Mouse (Mus musculus) kidney, embryonic 14.5 days (tissue): ENCODE results near the gene Ccdc88c. TPM values are rescaled to one million over a fixed set of nuclear protein-coding genes. Genes with fewer than 3 reads are reported as not detected.

Experiments used
- ATAC-seq: fragments of 200-750 bp; cut with Nextera tagmentation; 2 replicates; pipeline ENCODE4 v1.8.0; 2017; ENCODE audit warnings: moderate number of reproducible peaks, mild to moderate bottlenecking, moderate TSS enrichment, moderate library complexity; ENCODE audit not compliant: low FRiP score, low TSS enrichment
- H3K27ac ChIP-seq: fragments of 300-500 bp; sonication (generic); 2 replicates; pipeline ENCODE4 v1.5.1; 2014; ENCODE audit warnings: low read depth, mild to moderate bottlenecking, low read length, moderate library complexity, mixed read lengths
- H3K27me3 ChIP-seq: fragments of 300-500 bp; sonication (generic); 2 replicates; pipeline ENCODE4 v1.6.1; 2014; ENCODE audit warnings: mild to moderate bottlenecking, low read length; ENCODE audit not compliant: control insufficient read depth, insufficient read depth
- H3K36me3 ChIP-seq: fragments of 300-500 bp; sonication (generic); 2 replicates; pipeline ENCODE4 v1.6.1; 2014; ENCODE audit warnings: low read length, mixed read lengths; ENCODE audit not compliant: control insufficient read depth, insufficient read depth
- H3K4me1 ChIP-seq: fragments of 300-500 bp; sonication (generic); 2 replicates; pipeline ENCODE4 v1.6.1; 2014; ENCODE audit warnings: low read length, mixed read lengths; ENCODE audit not compliant: control insufficient read depth, insufficient read depth
- H3K4me2 ChIP-seq: fragments of 300-500 bp; sonication (generic); replicated peaks from 2 replicates; pipeline ENCODE4 v1.6.1; 2014; ENCODE audit warnings: low read depth, mild to moderate bottlenecking, low read length
- H3K4me3 ChIP-seq: fragments of 300-500 bp; sonication (generic); 2 replicates; pipeline ENCODE4 v1.5.1; 2014; ENCODE audit warnings: mild to moderate bottlenecking, low read length
- H3K9ac ChIP-seq: fragments of 300-500 bp; sonication (generic); 2 replicates; pipeline ENCODE4 v1.6.1; 2014; ENCODE audit warnings: low read depth, mild to moderate bottlenecking, low read length, moderate library complexity
- H3K9me3 ChIP-seq: fragments of 300-500 bp; sonication (generic); 2 replicates; pipeline ENCODE4 v1.6.1; 2016; ENCODE audit warnings: low read length; ENCODE audit not compliant: control insufficient read depth
- WGBS: fragments of 180-500 bp; shearing (Covaris S2); extraction: QIAGEN DNeasy Blood & Tissue Kit; methylation state at CpG from one replicate; pipeline ENCODE4 v1.1.7; 2014; 5-methylcytosine and 5-hydroxymethylcytosine counted together
- polyA plus RNA-seq: library from polyadenylated mRNA; unstranded; fragments of >200 nt; fragmentation: Nextera tagmentation; extraction: Ambion mirVana; gene quantifications from 2 replicates; pipeline ENCODE4 v1.2.1, GENCODE M21; 2014

Ccdc88c gene
- polyA plus RNA-seq, 1 experiment from 2014 or later = 15.3 TPM

DNA sequence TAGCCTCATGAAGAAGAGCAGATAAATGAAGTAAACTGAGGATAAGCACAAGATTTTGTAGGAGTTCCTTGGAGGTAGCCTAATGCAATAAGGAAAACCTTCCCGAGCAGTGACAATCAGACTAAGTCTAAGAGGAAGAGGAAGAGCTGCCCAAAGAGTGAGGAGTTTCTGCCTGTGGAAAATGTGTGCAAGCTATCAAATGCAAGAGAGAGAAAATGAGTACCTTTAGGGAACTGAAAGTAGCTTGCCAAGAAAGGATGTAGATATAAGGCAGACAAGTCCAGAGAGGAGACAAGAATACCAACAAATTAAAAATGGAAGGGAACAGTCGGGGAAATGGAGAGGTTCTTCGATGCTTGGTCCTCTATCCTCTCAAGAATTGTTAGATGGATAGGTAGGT, 143.3 kb downstream of the Ccdc88c start:
- Histone ChIP-seq H3K9me3 (no peaks in the 10 kb centered on the region), H3K4me1 (no peaks in the 10 kb centered on the region; the same call in 1 of the 2 replicates), H3K9ac (no peak overlapping the region), H3K27me3 (no peaks in the 10 kb centered on the region), H3K36me3 (no peaks in the 10 kb centered on the region), H3K4me2 (no peak overlapping the region), H3K27ac (no peak overlapping the region), H3K4me3 (no peak overlapping the region)
- no peak for ATAC-seq
- 90% methylated on average over 3 of the region's 3 CpGs for WGBS

DNA sequence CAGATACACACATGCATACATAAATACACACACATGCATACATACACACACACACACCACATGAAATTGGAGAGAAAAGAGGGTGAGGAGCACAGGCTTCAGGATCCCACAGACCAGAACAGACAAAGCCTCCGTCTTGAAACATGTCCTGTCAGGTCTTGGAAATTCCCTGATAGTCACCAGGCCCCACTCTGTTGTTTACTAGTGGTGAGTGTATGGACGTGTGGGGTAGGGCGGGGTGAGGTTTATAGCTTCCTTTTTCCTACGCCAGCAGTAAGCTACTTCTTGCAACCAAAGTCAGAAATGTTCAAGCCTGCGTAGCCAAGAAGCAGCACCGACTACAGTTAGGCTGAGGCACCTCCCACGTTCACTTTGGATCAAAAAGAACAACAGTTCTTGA, 145.7 kb downstream of the Ccdc88c start:
- Histone ChIP-seq H3K4me1 (no peaks in the 10 kb centered on the region; the same call in 1 of the 2 replicates), H3K4me3 (no peak overlapping the region), H3K9ac (no peak overlapping the region), H3K4me2 (no peak overlapping the region), H3K27ac (no peak overlapping the region), H3K27me3 (no peaks in the 10 kb centered on the region), H3K36me3 (no peaks in the 10 kb centered on the region), H3K9me3 (no peaks in the 10 kb centered on the region)
- WGBS = 66% methylated on average over 7 of the region's 7 CpGs
- no peak for ATAC-seq

DNA sequence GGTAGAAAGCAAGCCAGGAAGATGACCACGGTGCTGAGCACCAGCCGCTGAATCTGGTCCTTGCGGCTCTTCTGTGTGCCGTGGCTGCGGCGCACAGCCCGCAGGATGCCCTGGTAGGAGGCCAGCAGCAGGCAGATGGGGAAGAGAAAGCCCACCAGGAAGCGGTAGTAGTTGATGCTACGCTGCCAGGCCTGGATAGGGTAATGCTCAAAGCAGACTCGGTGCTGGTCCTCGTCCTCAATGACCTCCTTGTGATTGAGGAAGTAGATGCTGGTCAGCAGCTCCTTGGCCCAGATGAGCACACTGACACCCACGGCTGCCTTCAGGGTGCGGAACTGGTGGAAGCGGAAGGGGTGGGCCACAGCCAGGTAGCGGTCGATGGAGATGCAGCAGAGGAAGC, 150.3 kb downstream of the Ccdc88c start:
- 94% methylated on average over 16 of the region's 16 CpGs for WGBS
- H3K27me3 ChIP-seq = no peaks in the 10 kb centered on the region
- H3K4me1 ChIP-seq = no peaks in the 10 kb centered on the region
- H3K36me3 ChIP-seq = no peaks in the 10 kb centered on the region
- no peak overlapping the region for H3K27ac ChIP-seq
- no peak overlapping the region for H3K4me2 ChIP-seq
- no peak overlapping the region for H3K4me3 ChIP-seq
- no peak overlapping the region for H3K9ac ChIP-seq
- H3K9me3 ChIP-seq = no peaks in the 10 kb centered on the region
- no peak for ATAC-seq

DNA sequence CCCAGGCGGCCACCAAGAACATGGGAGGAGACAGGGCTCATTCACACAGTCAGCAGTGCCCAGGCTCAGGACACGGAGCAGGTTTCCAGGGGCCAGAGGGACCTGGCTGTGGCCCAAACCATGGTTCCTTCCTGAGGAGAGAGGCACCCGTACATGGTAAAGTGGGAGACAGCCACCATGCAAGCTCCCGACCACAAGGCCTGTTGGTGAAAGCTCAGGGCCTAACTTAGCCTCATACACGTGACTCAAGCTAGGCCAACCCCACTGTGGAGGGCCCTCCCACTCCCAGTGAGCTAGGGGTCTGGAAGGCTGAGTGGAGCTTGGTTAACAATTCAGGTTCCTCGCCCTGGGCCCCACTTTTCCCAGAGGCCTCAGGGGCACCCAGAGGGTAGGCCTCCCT, 150.9 kb downstream of the Ccdc88c start:
- H3K27ac ChIP-seq = no peak overlapping the region
- H3K4me1 ChIP-seq = no peaks in the 10 kb centered on the region
- 77% methylated on average over 6 of the region's 6 CpGs for WGBS
- H3K36me3 ChIP-seq = no peaks in the 10 kb centered on the region
- H3K9ac ChIP-seq = no peak overlapping the region
- H3K4me3 ChIP-seq = no peak overlapping the region
- H3K9me3 ChIP-seq = no peaks in the 10 kb centered on the region
- no peak overlapping the region for H3K4me2 ChIP-seq
- no peaks in the 10 kb centered on the region for H3K27me3 ChIP-seq
- ATAC-seq = no peak

DNA sequence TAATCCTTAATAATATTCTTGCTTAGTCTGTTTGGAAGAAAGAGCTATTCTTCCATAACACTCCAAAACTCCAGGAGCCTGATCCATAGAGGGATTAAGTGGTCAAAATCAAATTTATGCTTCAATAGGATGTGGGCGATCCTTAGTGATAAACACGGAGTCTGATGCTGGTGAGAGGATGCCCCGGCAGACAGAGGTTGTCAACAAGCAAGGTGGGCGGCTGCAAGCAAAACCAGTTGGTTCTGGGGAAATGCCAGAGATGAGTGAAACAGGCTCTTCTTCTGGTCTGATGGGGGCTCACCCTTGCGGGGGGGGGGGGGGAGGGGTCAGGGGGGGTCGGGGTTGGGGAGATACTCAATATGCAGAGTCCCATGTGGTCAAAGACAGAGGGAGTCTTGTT, 152.9 kb downstream of the Ccdc88c start:
- no peaks in the 10 kb centered on the region for H3K4me1 ChIP-seq
- H3K27ac ChIP-seq = no peak overlapping the region
- no peak overlapping the region for H3K4me3 ChIP-seq
- H3K9ac ChIP-seq = no peak overlapping the region
- H3K36me3 ChIP-seq = no peaks in the 10 kb centered on the region
- H3K4me2 ChIP-seq = no peak overlapping the region
- no peaks in the 10 kb centered on the region for H3K27me3 ChIP-seq
- WGBS = 79% methylated on average over 5 of the region's 6 CpGs
- no peaks in the 10 kb centered on the region for H3K9me3 ChIP-seq
- no peak for ATAC-seq

DNA sequence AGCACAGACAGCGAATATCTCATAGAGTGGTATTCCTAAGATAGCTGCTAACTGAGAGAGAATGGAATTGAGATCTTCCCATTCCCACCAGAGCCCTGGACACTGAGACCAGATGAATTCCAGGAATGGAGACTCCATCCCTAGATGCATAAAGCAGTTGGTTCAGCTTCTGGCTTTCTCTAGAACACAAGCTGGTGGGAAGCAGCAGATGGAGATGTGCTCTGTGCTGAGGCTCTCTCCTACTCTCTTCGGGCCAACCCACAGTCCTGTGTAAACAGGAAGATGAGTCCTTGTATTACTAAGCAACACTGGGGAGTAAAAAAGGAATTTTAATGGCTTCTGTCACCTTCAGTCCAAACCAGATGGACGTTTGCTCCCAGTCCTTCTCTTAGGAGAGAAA, 153.3 kb downstream of the Ccdc88c start:
- WGBS = 37% methylated on average over 3 of the region's 3 CpGs

DNA sequence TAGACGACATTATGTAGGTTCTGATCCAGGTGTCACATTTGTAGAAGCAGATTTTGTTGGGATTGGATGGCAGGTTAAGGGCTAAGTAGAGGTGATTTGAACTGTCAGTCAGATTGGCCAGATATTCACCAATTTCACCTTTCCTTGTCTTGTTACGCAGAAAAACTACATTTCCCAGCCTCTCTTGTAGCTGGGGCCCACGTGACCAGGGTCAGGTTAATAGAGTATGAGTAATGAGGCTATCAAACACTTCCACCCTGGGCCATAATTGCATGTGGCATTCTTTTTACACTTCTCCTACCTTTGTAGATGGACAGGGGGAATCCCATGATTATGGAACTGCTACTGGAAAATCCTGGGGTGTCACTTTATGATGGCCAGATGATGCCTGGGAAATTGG, 155.2 kb downstream of the Ccdc88c start:
- Histone ChIP-seq H3K4me2 (no peak overlapping the region), H3K27ac (no peak overlapping the region), H3K9ac (no peak overlapping the region), H3K36me3 (no peaks in the 10 kb centered on the region), H3K4me1 (no peaks in the 10 kb centered on the region), H3K4me3 (no peak overlapping the region), H3K9me3 (0 out of 2 replicates have a peak, but pooled peaks cover 3% of the 10 kb centered on the region), H3K27me3 (no peaks in the 10 kb centered on the region)
- ATAC-seq = no peak
- 76% methylated on average over 3 of the region's 3 CpGs for WGBS

More for the DNA sequence above, 153.3 kb downstream of the Ccdc88c start:
- no peaks in the 10 kb centered on the region for H3K36me3 ChIP-seq
- no peak overlapping the region for H3K4me2 ChIP-seq
- no peaks in the 10 kb centered on the region for H3K9me3 ChIP-seq
- no peak overlapping the region for H3K9ac ChIP-seq
- H3K27ac ChIP-seq = no peak overlapping the region
- H3K4me1 ChIP-seq = no peaks in the 10 kb centered on the region
- ATAC-seq = no peak
- H3K27me3 ChIP-seq = no peaks in the 10 kb centered on the region
- H3K4me3 ChIP-seq = no peak overlapping the region

DNA sequence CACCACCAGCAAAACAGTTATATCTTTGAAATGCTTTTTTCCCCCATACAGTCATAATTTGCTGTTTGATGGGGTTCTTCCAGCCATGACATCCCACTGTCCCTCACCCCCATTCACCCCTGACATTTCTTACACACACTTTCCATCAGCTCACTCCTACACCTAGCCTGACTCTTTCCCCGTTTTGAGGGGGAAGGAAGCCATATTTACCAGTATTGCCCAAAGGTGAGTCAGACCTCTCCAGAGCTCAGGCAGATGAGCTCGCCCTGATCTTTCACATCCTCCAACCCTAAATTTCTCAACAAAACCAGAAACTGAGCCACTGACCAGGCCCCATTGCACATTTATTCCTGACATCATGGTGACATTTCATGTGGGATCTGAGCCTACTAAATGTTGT, 157.0 kb downstream of the Ccdc88c start:
- 83% methylated on average over 2 of the region's 2 CpGs for WGBS
- ATAC-seq = no peak
- no peak overlapping the region for H3K9ac ChIP-seq

DNA sequence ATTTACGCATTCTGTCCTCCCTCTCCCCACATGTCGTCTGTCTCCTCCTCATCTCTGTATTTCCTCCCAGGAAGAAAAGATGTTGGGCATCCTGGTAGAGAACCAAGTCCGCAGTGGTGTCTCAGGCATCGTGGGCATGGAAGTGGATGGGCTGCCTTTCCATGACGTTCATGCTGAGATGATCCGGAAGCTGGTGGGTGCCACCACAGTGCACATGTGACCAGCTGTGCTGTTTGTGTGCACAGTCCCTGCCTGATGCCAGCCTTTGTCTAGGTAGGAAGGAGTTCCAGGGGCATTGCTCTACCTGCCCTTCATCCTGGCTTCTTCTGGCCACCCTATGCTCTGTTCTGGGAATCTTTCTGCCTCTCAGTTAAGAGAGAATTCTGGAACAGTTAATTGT, 157.6 kb downstream of the Ccdc88c start:
- no peaks in the 10 kb centered on the region for H3K4me1 ChIP-seq
- 0 out of 2 replicates have a peak, but pooled peaks cover 3% of the 10 kb centered on the region for H3K9me3 ChIP-seq
- H3K9ac ChIP-seq = no peak overlapping the region
- no peak for ATAC-seq
- WGBS = 92% methylated on average over 6 of the region's 6 CpGs
- no peaks in the 10 kb centered on the region for H3K27me3 ChIP-seq
- H3K4me3 ChIP-seq = no peak overlapping the region
- H3K36me3 ChIP-seq = no peaks in the 10 kb centered on the region
- H3K27ac ChIP-seq = no peak overlapping the region
- H3K4me2 ChIP-seq = no peak overlapping the region

More for the DNA sequence above, 157.0 kb downstream of the Ccdc88c start:
- no peaks in the 10 kb centered on the region for H3K36me3 ChIP-seq
- H3K4me1 ChIP-seq = no peaks in the 10 kb centered on the region
- no peak overlapping the region for H3K27ac ChIP-seq
- 0 out of 2 replicates have a peak, but pooled peaks cover 3% of the 10 kb centered on the region for H3K9me3 ChIP-seq
- H3K4me2 ChIP-seq = no peak overlapping the region
- no peak overlapping the region for H3K4me3 ChIP-seq
- no peaks in the 10 kb centered on the region for H3K27me3 ChIP-seq
